Mouse (Mus musculus) ovary, adult 18-20 months (tissue): ENCODE data around the gene Hba-a1.
"Not testable (repeated sequence)": the region's sequence is repeated elsewhere in the genome, so short reads cannot be mapped to it uniquely, and the experiment has no call there.

Experiments used
- DNase-seq: peaks from one replicate; pipeline ENCODE4 v3.0.0; 2022; ENCODE audit warnings: low spot score, mixed read lengths

Gene Hba-a1

GRCm38 (mm10) chr11:32296203-32296602, 12.9 kb downstream of the Hba-a1 start, which contains the start of gene Hba-a2:
TSS of gene Hba-a2 (plus strand) at chr11:32296489.
- not testable (repeated sequence) for DNase-seq

DNA sequence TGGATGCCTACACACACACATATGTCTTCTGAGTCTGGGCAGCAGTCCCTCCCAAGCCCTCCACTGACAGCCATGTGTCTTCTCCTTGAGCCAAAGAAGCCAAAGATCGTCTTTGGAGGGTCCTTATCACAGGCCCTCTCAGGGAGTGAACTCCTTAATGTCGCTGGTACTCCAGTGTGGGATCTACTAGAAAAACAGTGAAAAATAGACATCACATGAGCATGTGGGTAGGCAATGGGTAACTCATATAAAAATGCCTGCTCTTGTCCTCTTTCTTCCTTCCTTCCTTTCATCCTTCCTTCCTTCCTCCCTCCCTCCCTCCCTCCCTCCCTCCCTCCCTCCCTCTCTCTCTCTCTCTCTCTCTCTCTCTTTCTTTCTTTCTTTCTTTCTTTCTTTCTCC, 14.1 kb downstream of the Hba-a1 start:
- DNase-seq, result not testable (repeated sequence)

- DNase-seq, result no peak
These were observed 14.7 kb downstream of the Hba-a1 start for GRCm38 (mm10) chr11:32297866-32298531.

GRCm38 (mm10) chr11:32298532-32298918, 15.2 kb downstream of the Hba-a1 start:
- no peak for DNase-seq

DNA sequence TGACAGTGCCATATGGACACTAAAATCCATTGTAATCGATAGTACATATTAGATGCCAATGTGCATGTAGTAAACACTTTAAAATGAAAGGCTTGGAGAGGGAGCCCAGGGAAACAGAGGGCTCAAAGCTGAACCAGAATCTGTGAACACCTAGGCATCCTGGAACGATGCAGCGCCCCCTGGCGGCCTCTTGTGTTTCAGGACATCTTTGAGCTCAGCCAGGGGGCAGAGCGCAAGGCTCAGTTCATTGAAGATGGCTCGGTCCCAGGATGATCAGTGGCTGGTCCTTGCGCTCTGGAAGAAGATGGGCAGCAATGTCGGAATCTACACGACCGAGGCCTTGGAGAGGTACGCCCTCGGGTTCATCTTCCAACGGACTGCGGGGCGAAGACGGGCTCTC, 16.6 kb downstream of the Hba-a1 start, which contains the start of gene Hbq1a:
TSS of gene Hbq1a (plus strand) at position 205 of the 400 bp plus-strand sequence.
- DNase-seq, result not testable (repeated sequence)

GRCm38 (mm10) chr11:32300279-32301267, 17.3 kb downstream of the Hba-a1 start:
- no peak for DNase-seq

DNA sequence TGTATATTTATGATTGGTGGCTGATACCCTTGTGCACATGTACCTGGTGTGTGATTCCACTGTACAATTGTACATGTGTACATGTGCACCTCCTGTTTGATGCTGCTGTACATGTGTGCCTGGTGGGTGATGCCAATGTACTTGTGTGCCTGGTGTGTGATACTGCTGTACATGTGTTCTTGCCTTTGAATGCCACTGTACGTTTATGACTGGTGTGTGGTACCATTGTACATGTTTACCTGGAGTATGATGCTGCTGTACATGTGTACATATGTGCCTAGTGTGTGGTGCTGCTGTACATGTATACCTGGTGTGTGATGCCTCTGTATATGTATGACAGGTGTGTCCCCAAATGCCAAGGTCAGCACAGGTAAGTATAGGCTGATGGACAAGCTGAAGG, 18.2 kb downstream of the Hba-a1 start:
- DNase-seq, result no peak

GRCm38 (mm10) chr11:32302824-32303419, 19.6 kb downstream of the Hba-a1 start:
- no peak for DNase-seq

DNA sequence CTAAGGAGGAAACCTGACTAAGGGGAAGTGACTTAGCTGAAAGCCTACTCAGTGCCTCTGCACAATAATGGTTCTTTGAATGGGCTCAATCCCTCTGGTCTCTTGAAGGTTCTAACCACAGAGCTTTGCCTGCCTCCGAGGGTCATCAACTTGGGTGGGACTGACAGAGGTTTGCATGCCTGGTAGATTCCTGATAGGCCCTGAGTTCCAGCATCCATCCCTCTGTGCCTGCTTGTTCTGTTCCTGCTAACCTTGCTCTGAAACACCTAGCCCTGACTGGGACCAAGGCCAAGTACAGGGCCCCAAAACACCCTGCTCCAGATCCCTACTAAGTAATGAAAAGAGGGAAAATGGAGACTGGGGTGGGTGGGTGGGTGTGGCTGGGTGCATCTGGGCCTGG, 20.1 kb downstream of the Hba-a1 start:
- no peak for DNase-seq

GRCm38 (mm10) chr11:32307006-32307405, 23.7 kb downstream of the Hba-a1 start:
- DNase-seq, result no peak

DNA sequence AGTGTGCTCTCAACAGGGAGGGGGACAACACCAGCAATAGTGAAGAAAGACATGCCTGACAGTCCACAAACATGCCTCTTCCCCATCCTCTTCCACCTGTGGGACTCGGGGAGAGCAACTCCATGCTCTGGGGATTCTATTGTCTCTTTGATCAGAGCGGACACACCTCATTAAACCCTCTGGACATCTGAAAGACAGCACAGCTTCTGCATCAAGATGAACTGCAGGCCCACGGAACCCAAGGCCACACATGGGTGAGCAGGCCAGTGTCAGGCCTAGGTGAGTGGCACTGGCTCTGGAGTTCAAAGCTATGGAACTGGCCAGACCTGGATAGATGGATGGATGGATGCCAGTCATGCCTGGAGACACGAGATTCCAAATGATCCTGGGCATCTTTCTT, 26.1 kb downstream of the Hba-a1 start:
- no peak for DNase-seq

DNA sequence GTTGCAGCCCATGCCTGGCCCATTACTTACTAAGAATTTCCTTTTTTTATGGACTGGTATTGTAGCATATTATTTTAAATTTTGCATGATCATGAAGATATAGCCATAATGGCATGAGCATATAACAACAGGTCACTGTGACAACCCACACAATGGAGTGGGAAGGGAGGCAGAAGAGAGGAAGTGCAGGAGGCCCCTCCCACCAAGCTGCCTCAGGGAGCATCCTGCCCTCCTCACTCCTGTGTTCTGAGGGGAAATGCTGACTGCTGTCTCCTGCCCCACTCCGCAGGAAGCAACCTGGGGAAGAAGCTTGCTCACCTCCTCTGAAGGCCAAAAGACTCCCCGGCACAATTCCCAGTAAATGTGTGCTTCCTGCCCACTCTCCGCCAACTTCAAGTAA, 26.6 kb downstream of the Hba-a1 start:
- DNase-seq, result no peak

DNA sequence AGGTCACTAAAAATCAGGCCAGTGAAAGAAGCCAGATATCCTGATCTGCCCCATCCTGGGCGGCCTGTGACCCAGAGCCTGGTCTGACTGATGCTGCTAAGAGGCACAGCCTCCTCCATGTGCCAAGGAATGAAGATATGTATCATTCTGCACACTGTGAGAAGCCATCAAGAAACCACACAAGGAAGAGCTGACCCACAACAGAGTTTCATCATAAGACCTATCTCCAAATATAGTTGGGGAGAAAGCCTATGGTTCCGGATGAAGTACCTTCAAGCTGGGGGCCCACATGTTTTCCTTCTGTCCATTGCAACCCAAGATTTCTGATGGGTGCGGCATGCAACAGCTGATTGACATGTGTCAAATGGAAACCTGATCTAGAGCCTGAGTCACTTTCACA, 32.7 kb downstream of the Hba-a1 start:
- no peak for DNase-seq

DNA sequence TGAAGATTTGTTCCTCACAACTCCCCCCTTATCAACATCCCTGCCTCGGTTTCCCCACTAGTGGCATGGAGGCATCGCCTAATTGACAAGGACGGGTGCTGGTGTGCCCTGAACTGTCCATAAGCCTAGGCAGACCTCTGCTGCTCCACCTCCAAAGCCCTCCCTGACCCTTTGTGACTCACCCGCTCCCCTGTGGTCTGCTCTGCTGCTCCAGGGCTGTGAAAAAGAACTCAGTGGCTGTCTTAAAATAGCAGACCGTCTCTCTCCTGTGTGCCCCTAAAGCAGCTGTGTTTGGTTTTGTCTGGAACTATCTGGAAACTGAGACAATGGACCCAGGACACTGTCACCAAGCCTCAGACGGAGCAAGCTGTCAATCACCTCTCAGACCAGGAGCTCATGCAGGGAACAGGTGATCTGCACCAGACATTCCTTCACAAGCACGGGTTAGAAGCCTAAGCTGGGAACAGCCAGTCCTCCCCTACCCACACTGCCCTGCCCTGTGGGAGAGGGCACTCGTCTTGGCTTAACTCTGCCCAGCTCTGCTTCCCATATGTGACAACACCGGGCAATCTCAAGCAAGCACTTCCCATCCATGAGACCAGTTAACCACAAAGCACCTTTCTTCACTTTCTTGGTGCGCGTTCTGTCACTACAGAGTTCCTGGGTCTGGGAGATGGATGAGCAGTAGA, 37.3 kb downstream of the Hba-a1 start:
- DNase-seq, result no peak

DNA sequence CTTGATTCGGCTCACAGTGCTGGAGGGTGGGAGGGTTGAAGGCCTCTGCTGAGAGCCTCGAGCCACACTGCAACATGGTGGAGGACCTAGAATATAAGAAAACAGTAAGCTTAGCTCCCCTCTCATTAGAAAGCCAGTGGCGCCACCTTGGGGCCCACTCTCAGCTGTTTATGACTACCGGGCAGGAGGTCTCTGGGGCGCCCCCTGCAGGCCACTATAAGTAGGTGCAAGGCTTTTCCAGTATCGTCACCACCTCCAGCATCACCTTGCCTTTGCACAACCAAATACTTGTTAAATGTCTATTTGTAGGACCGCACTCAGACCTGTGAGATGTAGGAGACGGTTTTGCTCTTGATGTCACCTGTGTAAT, 37.9 kb downstream of the Hba-a1 start:
- no peak for DNase-seq

DNA sequence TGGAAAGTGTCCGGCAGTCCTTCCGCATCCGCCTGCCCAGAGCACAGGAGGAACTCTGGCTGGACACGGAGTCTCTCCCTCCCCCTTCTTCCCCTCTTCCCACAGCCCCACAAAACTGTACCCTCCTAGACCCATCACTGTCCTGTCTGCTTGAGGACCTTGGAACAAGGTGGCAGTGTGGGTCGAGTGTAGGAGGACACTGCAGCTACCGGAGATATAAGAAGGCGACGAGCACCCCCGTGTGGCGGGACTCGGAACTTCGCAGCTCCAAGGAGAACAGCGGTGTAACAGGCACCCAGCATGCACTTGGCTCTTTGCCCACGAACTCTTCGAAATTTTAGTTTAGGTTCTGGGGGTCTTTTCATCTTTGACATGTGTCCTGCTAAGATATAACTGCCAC, 41.3 kb downstream of the Hba-a1 start:
- DNase-seq, result peak; percentile 38

DNA sequence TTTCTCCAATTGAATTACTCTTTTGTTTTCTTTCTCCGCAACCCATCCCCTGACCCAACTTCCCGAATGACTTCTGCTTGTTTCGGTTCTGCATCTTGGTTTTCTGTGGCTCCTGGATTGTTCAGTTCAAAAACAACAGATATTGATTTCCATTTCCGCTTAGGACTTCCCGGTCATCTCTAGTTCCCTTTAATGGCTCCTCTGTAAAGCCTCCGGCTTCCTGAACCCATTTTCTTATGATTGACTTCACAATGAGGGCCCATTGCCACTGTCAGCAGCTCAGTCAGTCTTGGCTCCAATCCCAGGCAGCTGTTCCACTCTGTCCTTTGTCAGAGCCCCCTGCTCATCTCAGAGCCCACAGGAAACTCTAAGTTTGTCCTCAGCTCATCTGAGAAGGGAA, 47.8 kb downstream of the Hba-a1 start:
- DNase-seq, result no peak

DNA sequence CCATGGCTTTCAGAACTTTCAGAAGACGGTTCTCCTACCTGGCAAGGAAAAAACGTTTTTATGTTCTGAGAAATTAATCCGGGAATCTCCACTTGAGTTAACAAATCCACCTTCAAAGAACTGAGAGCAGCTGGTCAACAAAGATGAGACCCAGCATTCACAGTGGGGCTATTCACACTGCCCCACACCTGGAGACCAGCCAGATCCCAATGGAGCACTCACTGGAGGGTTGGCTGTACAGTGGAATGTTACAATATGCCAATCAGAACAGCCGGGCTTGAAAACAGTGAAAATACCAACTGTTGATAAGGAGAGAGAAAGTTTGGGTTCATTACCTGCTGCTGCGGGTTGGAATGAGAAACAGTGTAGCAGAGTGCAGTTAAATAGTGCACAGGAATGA, 48.5 kb downstream of the Hba-a1 start:
- no peak for DNase-seq

- no peak for DNase-seq
These were observed 49.9 kb downstream of the Hba-a1 start for GRCm38 (mm10) chr11:32333235-32333634.
